ENCODE assay signal across 16 mouse cellular contexts in genomic region chr7:75295228-75295865, GRCm38 (mm10). TPM values are rescaled to one million over a fixed set of nuclear protein-coding genes. Genes with fewer than 3 reads are reported as not detected.
A peak's percentile ranks its signal among the peaks of the same experiment; 100 is the strongest.
DNase-seq lines count a peak whose midpoint lies in the region; ATAC-seq lines count a peak whose summit lies in the region.
"Had no signal": no experiment of that assay in that cellular context is flagged by ENCODE, and none has a peak within 500 bp of the region (broad histone marks: within the 10 kb centered on the region; RNA-seq: fewer than 3 reads in every experiment).

No protein-coding gene starts in this region.

- no peaks in the 10 kb centered on the region for H3K9me3 ChIP-seq in forebrain, embryonic 10.5 days
- H3K9me3 ChIP-seq in hindbrain, embryonic 13.5 days: no peaks in the 10 kb centered on the region
- no peaks in the 10 kb centered on the region for H3K9me3 ChIP-seq in neural tube, embryonic 12.5 days
- H3K9me3 ChIP-seq: limb, embryonic 12.5 days; lung, embryonic 15.5 days had no signal

- no peak overlapping the region for H3K4me3 ChIP-seq in forebrain, embryonic 10.5 days
- H3K4me3 ChIP-seq in hindbrain, embryonic 13.5 days: no peak overlapping the region
- H3K4me3 ChIP-seq in neural tube, embryonic 12.5 days: no peak overlapping the region
- H3K4me3 ChIP-seq: limb, embryonic 12.5 days; lung, embryonic 15.5 days; myocyte had no signal

- peak; percentile 53; the same call in 1 of the 2 replicates for ATAC-seq in hindbrain, embryonic 13.5 days (ENCODE audit: low FRiP score)
- no peak for ATAC-seq in neural tube, embryonic 12.5 days (ENCODE audit: low FRiP score, low read depth)
- no peak for ATAC-seq in monocyte, adult 5-6 weeks (replicated peaks; ENCODE audit: insufficient number of reproducible peaks, low FRiP score, low TSS enrichment, poor library complexity, severe bottlenecking)
- ATAC-seq: activated CD4-positive, CD25-positive, alpha-beta regulatory T cell, adult 4 months had no signal

- H3K27me3 ChIP-seq in forebrain, embryonic 10.5 days (ENCODE audit: poor library complexity, severe bottlenecking): peaks cover 49% of the 10 kb centered on the region
- H3K27me3 ChIP-seq in hindbrain, embryonic 13.5 days: no peaks in the 10 kb centered on the region
- H3K27me3 ChIP-seq in neural tube, embryonic 12.5 days (replicated peaks): no peaks in the 10 kb centered on the region
- H3K27me3 ChIP-seq: limb, embryonic 12.5 days; lung, embryonic 15.5 days had no signal

- no peak overlapping the region for H3K4me2 ChIP-seq in hindbrain, embryonic 13.5 days
- H3K4me2 ChIP-seq in neural tube, embryonic 12.5 days (replicated peaks): 0 out of 2 replicates have a peak overlapping the region, but pooled peaks have one; percentile 2
- H3K4me2 ChIP-seq: limb, embryonic 12.5 days; lung, embryonic 15.5 days had no signal

- WGBS in forebrain, embryonic 10.5 days: 35% methylated on average over 5 of the region's 5 CpGs
- 20% methylated on average over 5 of the region's 5 CpGs for WGBS in hindbrain, embryonic 13.5 days
- WGBS in neural tube, embryonic 12.5 days: 15% methylated on average over 5 of the region's 5 CpGs

- H3K9ac ChIP-seq in hindbrain, embryonic 13.5 days: no peak overlapping the region
- H3K9ac ChIP-seq in neural tube, embryonic 12.5 days: no peak overlapping the region
- H3K9ac ChIP-seq: limb, embryonic 12.5 days; lung, embryonic 15.5 days had no signal

- peak overlapping the region; percentile 44; the same call in 1 of the 2 replicates for H3K27ac ChIP-seq in forebrain, embryonic 10.5 days
- H3K27ac ChIP-seq in hindbrain, embryonic 13.5 days: peak overlapping the region; percentile 60; the same call in 1 of the 2 replicates
- H3K27ac ChIP-seq in neural tube, embryonic 12.5 days: no peak overlapping the region
- H3K27ac ChIP-seq: lung, embryonic 15.5 days had no signal

- peak; percentile 20 for DNase-seq in kidney, postnatal 14 days
- DNase-seq in kidney, postnatal 36 days: no peak
- peak; percentile 24 for DNase-seq in forebrain, embryonic 10.5 days (ENCODE audit: extremely low spot score, low spot score)
- DNase-seq in urinary bladder, adult 2 months (ENCODE audit: low spot score): no peak
- DNase-seq in lung, postnatal 4 days: no peak
- DNase-seq: gastrocnemius, postnatal 14 days; kidney, postnatal 25 days; spleen, adult 18-20 months; thymus, postnatal 4 days had no signal

- H3K36me3 ChIP-seq in forebrain, embryonic 10.5 days (replicated peaks): no peaks in the 10 kb centered on the region
- H3K36me3 ChIP-seq in hindbrain, embryonic 13.5 days: no peaks in the 10 kb centered on the region
- no peaks in the 10 kb centered on the region for H3K36me3 ChIP-seq in neural tube, embryonic 12.5 days
- H3K36me3 ChIP-seq: limb, embryonic 12.5 days; lung, embryonic 15.5 days had no signal

- peaks cover 53% of the 10 kb centered on the region for H3K4me1 ChIP-seq in forebrain, embryonic 10.5 days
- H3K4me1 ChIP-seq in hindbrain, embryonic 13.5 days (replicated peaks): peaks cover 30% of the 10 kb centered on the region
- peaks cover 24% of the 10 kb centered on the region for H3K4me1 ChIP-seq in neural tube, embryonic 12.5 days
- H3K4me1 ChIP-seq: lung, embryonic 15.5 days had no signal

RNA-seq across cellular contexts. Expression of gene Sv2b, which starts 13.7 kb away (rescaled TPM):
- 1.1 and 1.3 TPM in 2 replicates for polyA plus RNA-seq in forebrain, embryonic 10.5 days (2016; fragmentation: Nextera tagmentation; extraction: Ambion mirVana)
- 8.9 and 9.5 TPM in 2 replicates for polyA plus RNA-seq in hindbrain, embryonic 13.5 days (2015; fragmentation: Nextera tagmentation; extraction: Ambion mirVana)
- polyA plus RNA-seq in neural tube, embryonic 12.5 days (2016; fragmentation: Nextera tagmentation; extraction: Ambion mirVana): 5.5 and 7.3 TPM in 2 replicates
- polyA plus RNA-seq in urinary bladder, adult 2 months (2012; rRNA removed): 3.9 and 5.5 TPM in 2 replicates
- total RNA-seq in monocyte, adult 5-6 weeks (2017): 0.10 to 1.1 TPM in 2 of 3 replicates, not detected in the other
- polyA plus RNA-seq: activated CD4-positive, CD25-positive, alpha-beta regulatory T cell, adult 4 months had no signal

Comparison
In these comparisons a context has a peak if more than half of its experiments do, and no peak if none do; other contexts are left out.
1. DNase-seq: peak in kidney, postnatal 14 days (single experiment) and forebrain, embryonic 10.5 days (single experiment); none in kidney, postnatal 36 days (0 of 2), urinary bladder, adult 2 months (single experiment) and lung, postnatal 4 days (0 of 2).